Mouse (Mus musculus): ENCODE measurements around the gene Akt3. TPM values are rescaled to one million over a fixed set of nuclear protein-coding genes. Genes with fewer than 3 reads are reported as not detected.

Gene Akt3
- total RNA-seq, 4 experiments from 2014 or later: 7.6 to 11.4 (median 10.4) TPM

DNA sequence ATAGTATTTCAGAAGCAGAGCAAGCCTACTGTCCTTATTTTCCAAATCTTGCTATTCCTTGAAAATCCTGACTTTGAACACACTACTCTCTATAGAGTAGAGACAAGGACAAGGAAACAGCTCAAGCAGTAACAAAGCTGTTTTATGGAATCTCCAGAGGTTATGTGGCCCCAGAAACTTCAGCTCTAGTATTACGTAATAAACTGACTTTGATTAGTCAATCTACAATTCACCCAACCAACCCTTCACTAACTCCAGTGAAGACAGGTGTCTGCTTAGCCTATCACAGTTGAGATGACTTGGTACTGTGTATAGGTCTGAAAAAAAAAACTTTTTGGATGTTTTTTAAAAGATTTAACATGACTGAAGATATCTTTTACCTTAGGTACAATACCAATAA is 67.6 kb downstream of the Akt3 start:
- DNase-seq (ENCODE audit: low spot score in 2 of 2): no peak

GRCm38 (mm10) chr1:177188708-177189107 is 69.3 kb downstream of the Akt3 start:
- no peak for DNase-seq (ENCODE audit: low spot score in 2 of 2)

DNA sequence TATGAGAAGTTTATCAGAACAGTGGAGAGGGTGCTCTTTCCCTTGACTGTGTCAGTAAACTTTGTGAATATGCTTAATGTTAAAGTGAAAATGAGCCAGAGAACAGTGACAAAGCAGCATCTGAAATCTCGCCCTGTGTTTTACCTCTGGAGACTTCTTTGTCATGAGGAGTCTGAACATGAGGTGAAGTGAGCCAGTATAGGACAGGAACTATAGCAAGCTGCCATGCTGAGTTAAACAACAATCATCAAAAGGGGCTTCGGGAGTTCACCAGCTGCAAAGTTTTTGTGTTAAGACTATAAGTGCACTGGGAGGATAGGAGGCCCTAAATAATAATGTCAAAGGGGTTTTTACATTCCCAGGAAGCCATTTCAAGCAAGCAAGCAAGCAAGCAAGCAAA is 71.3 kb downstream of the Akt3 start:
- DNase-seq (ENCODE audit: low spot score in 2 of 2): no peak

DNA sequence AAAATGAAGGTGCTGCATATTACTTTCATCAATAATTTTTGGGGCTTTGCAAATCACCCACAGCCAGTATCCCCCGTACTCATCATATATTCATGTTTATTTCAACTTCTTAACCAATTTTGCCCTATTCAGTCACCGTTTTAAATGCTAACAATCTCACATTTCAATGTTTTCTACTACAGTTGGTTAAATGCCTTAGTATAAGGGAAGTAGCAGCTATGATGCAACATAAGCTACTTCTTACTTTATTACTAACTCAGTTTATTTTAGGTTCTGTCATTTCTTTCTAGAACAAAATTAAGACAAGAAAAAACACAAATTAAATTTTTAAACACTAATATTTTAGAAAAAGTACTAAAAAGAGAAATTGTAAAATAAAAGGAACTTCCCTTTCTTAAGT is 78.4 kb downstream of the Akt3 start:
- DNase-seq (ENCODE audit: low spot score in 2 of 2): no peak

DNA sequence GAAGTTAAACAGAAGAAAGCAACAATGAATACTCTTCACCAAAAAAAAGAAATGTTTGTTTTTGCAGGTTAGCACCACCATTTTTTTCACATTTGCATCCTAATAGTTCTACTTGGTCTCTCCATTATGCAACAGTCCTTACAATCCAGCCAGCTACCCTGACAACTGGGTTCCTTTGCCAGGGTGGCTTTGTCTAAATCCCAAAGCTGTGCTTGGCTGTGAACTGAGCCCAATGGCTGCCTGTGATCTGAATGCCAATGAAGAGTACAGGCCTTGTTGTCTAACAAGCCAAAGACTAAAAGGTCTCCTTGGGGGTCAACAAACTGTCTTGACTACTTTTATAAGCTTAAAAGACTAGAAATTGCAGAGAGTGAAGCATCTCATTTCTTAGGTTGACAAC is 82.6 kb downstream of the Akt3 start:
- DNase-seq (ENCODE audit: low spot score in 2 of 2): no peak

- DNase-seq (ENCODE audit: low spot score in 2 of 2): no peak
These were observed 86.7 kb downstream of the Akt3 start for GRCm38 (mm10) chr1:177171300-177171699.

DNA sequence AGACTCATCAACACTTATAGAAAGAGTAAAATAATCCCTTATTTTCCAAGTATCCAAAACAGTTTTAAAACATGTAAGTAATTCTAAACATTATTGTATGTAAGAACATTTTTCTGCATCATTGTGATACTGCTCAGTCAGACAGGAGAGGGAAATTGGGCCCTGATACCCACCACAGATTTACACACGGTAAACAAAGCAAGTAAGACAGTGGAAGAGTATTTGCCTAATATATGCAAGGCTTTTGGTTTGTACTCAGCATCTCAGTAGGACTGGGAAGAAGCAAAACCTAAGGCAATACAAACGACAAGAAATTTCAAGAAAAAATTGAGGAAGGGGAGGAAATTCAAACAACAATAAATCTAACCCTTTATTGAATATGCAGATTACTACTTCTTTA is 92.2 kb downstream of the Akt3 start:
- DNase-seq (ENCODE audit: low spot score in 2 of 2): no peak

GRCm38 (mm10) chr1:177165336-177165735 is 92.7 kb downstream of the Akt3 start:
- no peak for DNase-seq (ENCODE audit: low spot score in 2 of 2)

- DNase-seq (ENCODE audit: low spot score in 2 of 2): no peak
These were observed 107.5 kb downstream of the Akt3 start for GRCm38 (mm10) chr1:177150344-177151021.

GRCm38 (mm10) chr1:177148746-177149145 is 109.3 kb downstream of the Akt3 start:
- DNase-seq (ENCODE audit: low spot score in 2 of 2): no peak

DNA sequence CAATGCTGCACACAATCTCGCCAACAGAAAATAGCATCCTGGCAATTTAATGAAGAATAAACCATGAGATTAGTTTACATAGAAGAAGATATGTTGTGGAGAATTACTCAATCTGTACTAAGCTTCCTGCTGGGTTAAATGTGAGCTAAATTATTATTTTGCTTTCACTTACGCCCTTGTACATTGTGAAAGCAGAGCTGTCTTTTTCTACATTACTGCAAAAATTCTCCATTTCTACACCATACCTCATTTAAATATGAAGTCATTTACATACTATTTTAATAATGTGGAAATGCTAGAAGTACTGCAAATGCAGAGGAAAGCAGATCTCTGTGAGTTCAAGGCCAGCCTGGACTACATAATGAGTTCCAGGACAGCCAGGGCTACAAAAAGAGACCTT is 116.5 kb downstream of the Akt3 start:
- no peak for DNase-seq (ENCODE audit: low spot score in 2 of 2)

- no peak for DNase-seq (ENCODE audit: low spot score in 2 of 2)
These were observed 118.4 kb downstream of the Akt3 start for GRCm38 (mm10) chr1:177139652-177140051.

GRCm38 (mm10) chr1:177131458-177131857 is 126.5 kb downstream of the Akt3 start:
- no peak for DNase-seq (ENCODE audit: low spot score in 2 of 2)

- DNase-seq (ENCODE audit: low spot score in 2 of 2): no peak
These were observed 131.3 kb downstream of the Akt3 start for GRCm38 (mm10) chr1:177126674-177127073.

GRCm38 (mm10) chr1:177110665-177111271 is 147.2 kb downstream of the Akt3 start:
- no peak for DNase-seq (ENCODE audit: low spot score in 2 of 2)

DNA sequence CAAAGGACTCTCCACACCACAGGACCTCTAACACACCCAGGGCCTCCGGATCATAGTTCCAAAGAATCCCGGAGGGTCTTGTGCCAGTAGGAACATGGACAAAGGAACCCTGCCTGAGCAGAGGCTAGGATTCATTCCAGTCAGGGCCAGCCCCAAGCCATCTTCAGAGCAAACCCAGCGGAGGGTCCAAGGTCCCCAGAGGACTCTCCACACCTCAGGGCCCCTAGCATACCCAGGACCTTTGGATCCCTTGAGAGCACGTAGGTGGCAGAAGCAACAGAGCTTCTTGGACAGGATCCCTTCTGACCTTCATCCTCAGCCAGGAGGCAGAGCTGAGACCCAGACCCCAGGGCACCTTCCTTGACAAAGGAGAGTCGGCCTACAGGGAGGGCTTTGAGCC is 167.5 kb downstream of the Akt3 start:
- no peak for DNase-seq (ENCODE audit: low spot score in 2 of 2)

DNA sequence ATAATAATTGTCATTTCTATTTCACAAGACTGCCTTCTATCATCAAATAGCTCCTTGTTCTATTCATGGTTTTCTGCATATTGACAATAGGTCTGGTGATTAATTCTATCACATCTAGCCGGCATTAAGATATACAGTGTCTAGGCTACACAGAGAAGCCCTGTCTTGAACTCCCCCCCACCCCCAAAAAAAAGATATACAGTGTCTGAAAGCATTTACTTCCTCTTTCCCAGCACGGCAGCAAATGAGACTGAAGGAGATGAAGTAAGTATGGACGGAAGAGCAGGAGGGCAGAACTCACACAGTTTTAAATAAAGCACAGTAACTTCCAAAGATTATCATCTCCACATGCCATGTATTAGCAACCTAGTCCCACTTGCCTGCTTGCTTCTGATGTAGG is 168.5 kb downstream of the Akt3 start:
- no peak for DNase-seq (ENCODE audit: low spot score in 2 of 2)

- no peak for DNase-seq (ENCODE audit: low spot score in 2 of 2)
These were observed 169.0 kb downstream of the Akt3 start for GRCm38 (mm10) chr1:177089048-177089447.

GRCm38 (mm10) chr1:177081957-177082645 is 175.9 kb downstream of the Akt3 start:
- no peak for DNase-seq (ENCODE audit: low spot score in 2 of 2)

- DNase-seq (ENCODE audit: low spot score in 2 of 2): no peak
These were observed 188.8 kb downstream of the Akt3 start for GRCm38 (mm10) chr1:177069161-177069560.

DNA sequence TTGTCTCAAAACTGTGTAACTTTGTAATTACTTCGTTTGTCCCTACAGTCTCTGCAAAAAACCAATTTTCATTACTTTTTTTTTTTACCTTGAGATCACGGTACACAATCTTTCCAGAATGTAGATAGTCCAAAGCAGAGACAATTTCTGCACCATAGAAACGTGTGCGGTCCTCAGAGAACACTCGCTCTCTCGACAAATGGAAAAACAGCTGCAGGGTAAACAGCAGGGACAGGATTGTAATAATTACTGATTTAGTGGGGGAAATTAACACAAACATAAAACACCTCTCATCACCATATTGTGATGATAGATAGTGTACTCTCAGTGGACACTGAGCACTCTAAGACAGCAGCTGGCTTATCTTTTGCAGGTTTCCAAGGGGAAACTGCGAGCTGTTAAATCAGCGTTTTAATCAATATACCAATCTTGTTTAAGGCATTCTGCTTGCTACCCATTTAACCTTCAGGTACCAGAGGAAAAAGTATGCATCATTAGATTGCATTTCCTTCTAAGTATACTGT is 190.8 kb downstream of the Akt3 start:
- no peak for DNase-seq (ENCODE audit: low spot score in 2 of 2)

DNA sequence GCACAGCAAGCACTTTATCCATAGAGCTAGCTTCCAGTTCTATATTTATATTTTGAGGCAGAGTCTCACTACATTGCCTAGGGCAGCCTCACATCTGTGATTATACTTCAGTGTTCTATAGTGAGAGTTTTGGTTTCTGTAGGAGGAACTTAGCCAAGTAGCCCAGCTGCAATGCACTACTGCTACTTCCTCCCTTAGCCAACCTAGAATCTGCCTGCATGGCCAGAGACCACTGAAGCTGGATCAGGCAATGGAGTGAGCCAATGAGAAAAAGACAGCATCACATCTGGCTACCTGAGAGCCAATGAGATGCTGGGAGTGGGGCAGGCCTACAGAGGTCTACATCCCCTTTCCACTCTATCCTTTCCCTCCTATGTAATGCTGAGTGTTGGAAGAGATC is 192.3 kb downstream of the Akt3 start:
- no peak for DNase-seq (ENCODE audit: low spot score in 2 of 2)

- DNase-seq (ENCODE audit: low spot score in 2 of 2): no peak
These were observed 196.2 kb downstream of the Akt3 start for GRCm38 (mm10) chr1:177061761-177062160.
